Mouse (Mus musculus) heart, adult 9 months (tissue): Measurements from ENCODE around the gene Erbb3.

Experiments
- DNase-seq, 2 experiments: peaks; one replicate each; pipeline ENCODE4 v3.0.0; 2022; ENCODE audit warnings: low spot score in 2 of 2

The Erbb3 gene

GRCm38 (mm10) chr10:128526366-128527356, 62.8 kb downstream of the Erbb3 start:
- no peak for DNase-seq

GRCm38 (mm10) chr10:128525671-128526308, 63.7 kb downstream of the Erbb3 start, which contains the start of gene Esyt1:
Gene Esyt1 (minus strand): TSS chr10:128525871.
- DNase-seq = peak; percentile 98 to 99

GRCm38 (mm10) chr10:128524732-128525662, 64.5 kb downstream of the Erbb3 start:
- peak; percentile 42 to 52 for DNase-seq

- no peak for DNase-seq
Measured at GRCm38 (mm10) chr10:128524111-128524731, 65.2 kb downstream of the Erbb3 start.

- DNase-seq = no peak
Measured at GRCm38 (mm10) chr10:128522351-128522750, 67.1 kb downstream of the Erbb3 start.

- no peak for DNase-seq
Measured at GRCm38 (mm10) chr10:128520591-128520990, 68.9 kb downstream of the Erbb3 start.

- DNase-seq = peak in 1 of 2 experiments; percentile 57
Measured at GRCm38 (mm10) chr10:128518833-128519232, 70.6 kb downstream of the Erbb3 start.
